Mouse (Mus musculus): ENCODE measurements around the gene Pip5kl1.

Pip5kl1 gene

DNA sequence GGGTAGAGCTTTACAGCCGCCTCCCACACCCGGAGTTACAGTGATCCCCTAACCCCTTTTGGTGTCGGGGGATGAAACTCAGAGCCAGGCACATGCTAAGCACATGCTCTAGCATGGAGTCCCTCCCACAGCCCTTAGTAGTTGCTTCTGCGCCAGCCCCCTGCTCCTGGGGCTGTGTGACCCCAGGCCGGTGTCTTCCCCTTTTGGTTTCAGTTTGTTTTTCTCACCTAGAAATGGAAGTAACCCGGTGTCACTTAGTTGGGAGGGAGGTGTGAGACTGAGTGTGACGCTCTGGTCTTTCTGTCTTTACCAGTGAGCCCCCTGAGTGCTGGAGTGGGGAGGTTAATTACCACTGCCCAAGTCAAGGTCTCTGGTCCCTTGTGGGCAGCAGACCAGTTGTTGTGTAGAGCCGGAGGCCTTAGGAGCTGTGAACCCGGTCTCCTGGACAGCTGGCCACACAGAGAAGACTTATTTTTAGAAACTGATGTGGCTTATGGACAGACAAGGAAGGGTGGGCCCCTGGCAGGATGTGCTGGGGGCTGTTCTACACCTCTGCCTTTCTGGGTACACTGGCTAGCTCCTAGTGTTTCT is 13.2 kb downstream of the Pip5kl1 start:
- no peak for DNase-seq

DNA sequence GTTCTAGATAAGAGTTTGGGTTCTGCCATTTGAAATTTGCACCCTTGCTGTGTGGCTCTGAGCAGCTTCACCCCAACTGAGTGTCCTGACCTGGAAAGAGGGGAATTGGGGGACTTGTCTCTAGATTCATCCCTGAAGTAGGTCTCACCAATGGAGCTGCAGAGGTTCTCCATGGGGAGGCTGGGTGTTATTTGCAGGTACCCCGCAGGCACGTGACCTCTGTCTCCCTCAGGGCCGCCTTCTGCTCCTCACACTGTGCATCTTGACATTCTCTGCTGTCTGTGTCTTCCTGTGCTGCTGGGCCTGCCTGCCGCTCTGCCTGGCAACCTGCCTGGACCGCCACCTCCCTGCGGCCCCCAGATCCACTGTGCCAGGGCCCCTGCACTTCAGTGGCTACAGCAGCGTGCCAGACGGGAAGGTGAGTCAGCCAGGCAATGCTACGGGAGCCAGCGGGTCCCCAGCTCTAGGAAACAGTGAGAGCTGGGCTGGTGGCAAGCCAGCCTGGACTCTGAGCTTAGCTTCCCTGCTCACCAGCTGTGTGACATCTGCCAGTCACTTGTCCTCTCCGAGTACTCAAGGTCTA is 14.7 kb downstream of the Pip5kl1 start:
- DNase-seq = peak; percentile 39

DNA sequence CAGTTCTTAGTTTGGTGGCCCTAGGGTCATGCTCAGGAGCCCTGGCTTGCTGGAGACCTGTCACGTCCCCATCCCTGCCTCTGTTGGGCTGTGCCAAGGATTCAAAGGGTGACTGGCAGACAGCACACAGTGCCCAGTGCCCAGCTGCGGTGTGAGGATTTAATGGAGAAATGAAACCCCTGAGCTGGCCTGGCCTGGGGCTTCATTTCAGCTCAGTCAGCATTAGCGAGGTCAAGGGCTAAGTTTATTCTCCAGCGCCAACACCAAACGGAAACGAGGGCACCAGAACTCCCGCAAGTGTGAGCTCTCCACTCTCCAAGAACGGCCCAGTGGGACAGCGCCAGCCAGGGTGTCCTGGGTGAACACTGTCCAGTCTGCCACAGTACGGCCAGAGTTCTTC is 15.6 kb downstream of the Pip5kl1 start:
- no peak for DNase-seq

DNA sequence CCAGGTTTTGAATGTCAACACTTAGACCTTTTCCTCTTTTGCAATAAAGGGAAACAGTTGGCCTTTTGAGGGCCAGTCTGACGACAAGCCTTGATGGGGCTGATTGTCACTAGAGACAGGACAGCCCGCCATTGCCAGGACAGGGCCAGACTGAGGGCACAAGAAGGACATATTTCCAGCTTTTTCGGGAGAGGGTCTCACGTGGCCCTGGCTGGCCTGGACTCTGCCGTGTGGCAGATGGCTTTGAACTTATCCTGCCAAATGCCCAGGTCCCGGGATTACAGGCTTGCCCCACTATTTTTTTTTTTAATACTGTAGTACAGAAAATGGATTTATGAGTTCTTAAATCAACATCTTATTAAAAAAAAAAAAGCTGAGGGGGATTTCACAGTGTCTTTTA is 16.7 kb downstream of the Pip5kl1 start:
- no peak for DNase-seq

DNA sequence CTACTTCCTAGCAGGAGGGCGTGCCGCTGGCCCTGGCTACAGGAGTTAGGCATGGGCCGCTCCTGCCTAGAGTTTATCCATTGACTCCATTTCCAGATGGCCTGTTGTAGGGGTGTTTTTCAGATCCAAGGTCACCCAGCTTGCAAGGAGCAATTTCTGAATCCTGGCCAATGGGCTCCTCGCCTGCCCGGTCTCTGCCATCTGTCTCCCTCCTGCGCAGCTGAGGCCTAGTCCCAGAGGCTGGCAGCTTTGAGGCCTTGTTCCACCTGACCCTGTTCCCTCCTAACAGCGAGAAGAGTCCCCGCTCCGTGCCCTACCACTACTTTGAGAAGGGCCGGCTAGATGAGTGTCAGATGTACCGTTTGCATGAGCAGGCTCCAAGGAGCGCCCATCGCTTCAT is 22.1 kb downstream of the Pip5kl1 start:
- DNase-seq = no peak

DNA sequence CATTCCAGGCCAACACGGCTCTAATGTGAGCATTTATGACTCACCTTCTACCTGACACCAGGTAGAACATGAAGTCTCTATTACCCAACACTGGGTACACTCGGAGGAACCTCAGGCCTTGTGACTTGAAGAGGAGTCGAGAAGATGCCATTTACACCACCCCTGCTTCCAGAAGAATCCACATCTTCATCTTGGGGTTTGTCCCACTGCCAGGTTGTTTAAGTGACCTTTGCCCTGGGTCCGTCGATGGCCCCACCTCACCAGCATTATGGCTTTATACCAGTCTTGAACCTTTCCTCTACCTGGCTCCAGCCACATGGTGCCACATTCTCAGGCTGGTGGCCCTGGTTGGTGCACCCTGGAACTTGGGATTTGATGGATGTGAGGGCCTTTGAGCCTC is 22.7 kb downstream of the Pip5kl1 start:
- DNase-seq = no peak

DNA sequence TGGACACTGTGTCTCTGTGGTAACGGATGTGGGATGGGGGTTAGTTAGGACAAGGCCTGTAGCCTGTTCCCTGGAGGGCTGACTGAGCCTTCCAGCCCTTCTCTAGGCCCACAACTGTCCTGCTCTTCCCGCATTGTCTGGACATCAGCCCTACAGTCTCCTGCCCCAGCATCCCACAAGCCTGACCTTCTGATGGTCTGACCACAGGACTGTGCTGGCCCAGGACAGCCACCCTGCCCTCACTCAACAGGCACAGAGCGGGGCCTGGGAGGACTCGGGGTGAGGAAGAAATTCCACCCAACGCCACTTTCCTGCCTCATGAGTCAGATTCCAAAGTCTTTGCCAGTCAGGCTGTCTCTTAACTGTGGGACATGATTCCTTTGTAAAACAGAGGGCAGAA is 23.1 kb downstream of the Pip5kl1 start:
- no peak for DNase-seq

DNA sequence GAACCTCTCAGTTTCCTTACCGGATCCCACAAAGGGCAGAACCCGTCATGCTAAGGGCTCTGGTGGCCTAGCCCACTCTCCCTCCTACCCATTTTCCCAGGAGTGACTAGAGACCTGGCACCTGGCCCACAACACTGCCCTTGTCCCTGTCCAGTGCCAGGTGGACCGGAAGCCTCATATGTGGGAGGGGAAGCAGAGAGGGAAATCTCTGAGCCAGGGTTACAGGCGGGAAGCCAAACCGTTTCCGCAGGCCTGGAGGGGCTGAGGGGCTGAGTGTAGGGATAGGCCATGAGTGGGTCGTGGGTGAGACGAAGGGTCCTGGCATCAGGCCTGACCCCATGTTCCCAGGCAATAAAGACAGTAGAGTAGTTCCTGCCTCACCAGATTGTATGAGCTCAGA is 23.9 kb downstream of the Pip5kl1 start:
- no peak for DNase-seq

DNA sequence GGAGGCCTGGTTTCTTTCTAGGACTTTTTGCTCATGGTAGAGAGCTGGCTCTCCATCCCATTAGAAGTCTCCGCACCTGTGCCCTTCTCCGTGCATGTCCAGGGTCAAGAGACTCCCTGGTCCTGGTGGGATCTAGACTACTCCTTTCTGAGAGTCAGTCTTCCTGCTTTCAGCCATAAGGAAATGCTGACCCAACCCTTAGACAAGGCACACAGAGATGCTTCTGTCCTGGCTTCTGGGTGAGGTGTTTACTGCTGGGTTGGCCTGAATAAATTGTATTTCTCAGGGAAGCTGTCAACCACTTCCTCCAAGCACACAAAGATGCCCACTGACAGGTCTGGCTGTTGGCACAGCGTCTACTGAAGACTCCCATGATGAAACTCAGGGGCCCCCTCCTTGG is 24.8 kb downstream of the Pip5kl1 start, which contains the start of gene St6galnac6:
St6galnac6 (plus strand) TSS at position 301 of the 400 bp plus-strand sequence.
- DNase-seq = no peak

DNA sequence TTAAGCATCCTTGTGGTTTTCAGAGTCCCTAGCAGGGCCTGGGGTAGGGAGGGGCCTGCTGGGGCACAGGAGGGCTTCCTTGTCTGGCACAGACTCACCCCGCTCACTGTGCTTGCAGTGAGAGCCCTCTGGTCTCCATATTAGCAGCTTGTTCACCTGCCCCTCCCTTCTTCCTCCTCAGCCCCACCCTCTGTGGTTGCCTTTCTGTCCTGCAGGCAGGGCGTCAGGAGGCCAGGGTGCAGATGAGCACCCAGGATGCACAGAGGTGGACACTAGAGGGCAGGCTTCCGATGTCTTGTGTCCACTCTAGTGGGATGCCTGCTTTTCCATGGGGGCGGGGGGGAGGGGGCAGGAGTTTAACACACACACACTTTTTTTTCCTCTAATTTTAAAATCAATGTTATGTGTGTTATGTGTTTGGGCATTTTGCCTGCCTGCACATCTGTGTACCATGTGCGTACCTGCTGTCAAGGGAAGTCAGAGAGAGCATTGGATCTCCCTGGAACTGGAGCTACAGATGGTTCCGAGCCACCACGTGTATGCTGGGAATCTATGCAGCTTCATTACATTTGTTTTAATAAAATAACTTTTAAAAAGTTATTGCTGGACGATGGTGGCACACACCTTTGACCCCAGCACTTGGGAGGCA is 26.9 kb downstream of the Pip5kl1 start:
- DNase-seq = peak; percentile 60

DNA sequence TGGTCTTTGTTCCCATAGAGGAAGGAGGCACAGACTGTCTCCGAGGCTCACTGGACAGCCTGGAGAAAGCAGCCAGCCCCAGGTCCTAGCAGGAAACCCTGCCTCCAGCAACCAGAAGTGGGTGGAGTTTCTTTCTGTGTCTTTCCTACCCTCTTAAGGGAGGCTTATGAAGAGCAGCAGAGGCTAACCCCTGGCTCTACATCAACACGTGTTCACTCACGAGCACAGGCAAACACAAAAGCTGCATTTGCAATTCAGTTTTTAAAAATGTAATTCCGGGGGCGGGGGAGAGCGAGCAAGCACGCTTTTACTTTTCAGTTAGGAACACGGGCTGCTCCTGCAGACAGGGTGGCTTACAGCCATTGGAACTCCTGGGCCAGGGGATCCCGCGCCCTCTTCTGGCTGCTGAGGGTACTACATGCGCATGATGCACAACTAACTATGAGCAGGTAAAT is 28.0 kb downstream of the Pip5kl1 start:
- peak; percentile 95 for DNase-seq

DNA sequence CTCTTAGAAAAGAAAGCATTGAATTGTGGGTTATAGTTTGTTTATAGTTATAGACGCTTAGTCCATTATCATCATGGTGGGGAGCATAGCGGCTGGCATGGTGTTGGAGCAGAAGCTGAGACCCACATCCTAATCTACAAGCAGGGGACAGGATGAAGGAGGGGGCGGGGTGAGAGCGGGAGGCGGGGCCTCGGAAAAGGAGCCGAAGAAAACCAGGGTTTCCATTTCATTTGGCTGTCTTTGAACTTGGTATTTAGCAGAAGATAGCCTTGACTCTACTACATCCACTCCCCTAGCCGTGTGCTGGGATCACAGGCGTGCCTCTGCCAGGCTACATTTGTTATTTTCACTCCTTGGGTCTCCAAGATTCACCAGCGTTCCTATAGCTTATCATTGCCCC is 30.0 kb downstream of the Pip5kl1 start:
- no peak for DNase-seq

DNA sequence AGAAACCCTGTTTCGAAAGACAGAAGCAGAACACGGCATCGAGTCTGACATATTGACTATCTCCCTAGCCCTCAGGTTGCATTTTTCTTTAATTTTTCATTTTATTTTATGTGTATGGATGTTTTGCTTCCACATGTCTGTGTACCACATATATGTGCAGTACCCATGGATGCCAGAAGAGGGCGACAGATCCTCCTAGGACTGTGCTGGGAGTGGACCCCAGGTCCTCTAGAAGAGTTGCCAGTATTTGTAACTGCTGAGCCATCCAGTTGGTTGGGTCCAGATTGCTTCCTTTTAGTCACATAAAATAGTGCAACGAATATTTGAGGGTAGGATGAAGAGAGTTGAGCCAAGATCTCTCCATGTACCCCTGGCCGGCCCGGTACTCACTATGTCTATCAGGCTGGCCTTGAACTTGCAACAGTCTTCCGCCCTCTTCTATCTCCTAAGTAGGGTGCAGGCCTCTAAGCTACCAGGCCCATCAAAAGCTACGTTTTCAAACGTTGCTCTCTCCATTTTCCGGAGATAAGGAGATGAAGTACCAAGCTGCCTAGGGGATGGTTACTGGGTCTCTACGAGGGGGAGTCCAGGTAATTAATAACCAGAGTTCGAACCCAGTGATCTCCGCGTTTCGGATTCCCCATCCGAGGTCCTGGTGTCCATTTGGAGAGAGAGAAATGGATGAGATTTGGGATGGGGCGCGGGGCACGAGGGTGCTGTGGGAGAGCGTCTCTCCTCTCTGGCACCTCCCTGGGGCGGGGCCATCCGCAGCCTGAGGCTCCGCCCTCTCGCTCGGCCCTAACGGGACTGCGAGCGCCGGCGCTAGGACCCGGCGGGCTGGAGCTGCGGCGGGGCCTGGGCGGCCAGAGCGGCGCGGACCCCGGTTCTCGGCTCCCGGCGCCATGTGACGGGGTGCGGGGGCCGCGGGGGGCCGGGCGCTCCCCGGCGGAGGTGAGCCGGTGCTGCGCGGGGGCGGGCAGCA is 31.9 kb downstream of the Pip5kl1 start:
- peak; percentile 87 for DNase-seq

DNA sequence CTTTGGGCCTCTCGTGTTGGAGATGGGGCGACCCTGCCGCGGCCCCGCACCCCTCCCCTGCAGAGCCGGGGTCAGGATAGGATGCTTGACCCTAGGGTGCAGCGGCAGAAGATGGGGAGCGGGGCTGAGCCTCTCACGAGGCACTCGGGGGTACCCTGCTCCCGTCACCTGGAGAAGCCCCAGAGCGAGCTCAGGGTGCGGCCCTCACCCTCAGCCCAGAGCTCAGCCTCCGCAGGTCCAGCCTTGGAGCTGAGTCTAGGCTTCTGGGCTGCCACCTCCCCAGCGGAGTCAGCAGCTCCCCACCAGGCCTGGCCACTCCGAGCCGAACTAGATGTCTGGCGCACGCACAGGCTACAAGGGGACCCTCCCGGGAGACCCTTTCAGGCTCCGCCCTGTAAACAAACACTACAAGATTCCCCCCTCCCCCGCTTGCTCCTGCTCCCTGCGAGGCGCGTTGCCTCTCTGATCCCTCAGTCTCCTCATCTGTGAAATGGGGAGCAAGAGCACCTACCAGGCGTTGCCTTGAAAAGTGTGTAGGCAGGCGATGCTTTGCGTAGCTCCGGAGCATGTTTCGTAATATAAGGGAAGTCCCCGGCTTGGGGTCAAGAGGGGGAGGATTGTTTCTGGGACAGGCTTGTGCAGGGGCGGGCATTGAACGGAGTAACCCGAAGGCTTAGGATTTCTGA is 32.8 kb downstream of the Pip5kl1 start:
- peak; percentile 51 for DNase-seq

DNA sequence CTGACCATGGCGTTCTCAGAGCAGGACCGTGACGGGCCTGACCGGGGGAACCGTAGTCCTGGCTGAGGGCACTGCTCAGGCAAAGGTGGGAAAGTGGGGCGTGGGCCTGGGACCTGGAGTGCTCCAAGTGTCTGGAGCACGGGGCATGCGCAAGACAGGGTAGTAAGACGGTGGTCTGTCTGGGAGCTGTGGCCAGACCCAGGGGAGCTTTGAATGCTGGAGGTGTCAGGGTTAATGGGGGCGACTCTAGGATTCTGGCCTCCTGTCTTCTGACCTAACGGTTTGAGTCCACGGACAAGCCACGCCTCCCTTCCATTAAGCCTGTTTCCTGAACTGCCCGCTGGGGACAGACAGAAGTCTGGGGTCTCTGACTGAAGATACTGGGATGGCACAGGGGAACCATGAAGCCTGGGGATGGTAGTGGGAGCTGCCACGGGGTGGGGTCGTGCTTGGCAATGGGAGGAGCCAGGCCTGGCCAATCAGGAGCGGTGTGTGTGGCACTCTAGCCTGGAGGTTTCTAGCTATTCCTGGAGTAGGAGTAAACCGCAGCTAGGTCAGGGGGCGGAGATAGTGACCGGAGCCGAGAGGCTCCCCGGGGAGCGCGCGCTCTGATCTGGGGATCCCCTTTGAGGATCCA is 33.7 kb downstream of the Pip5kl1 start:
- DNase-seq = peak; percentile 60

DNA sequence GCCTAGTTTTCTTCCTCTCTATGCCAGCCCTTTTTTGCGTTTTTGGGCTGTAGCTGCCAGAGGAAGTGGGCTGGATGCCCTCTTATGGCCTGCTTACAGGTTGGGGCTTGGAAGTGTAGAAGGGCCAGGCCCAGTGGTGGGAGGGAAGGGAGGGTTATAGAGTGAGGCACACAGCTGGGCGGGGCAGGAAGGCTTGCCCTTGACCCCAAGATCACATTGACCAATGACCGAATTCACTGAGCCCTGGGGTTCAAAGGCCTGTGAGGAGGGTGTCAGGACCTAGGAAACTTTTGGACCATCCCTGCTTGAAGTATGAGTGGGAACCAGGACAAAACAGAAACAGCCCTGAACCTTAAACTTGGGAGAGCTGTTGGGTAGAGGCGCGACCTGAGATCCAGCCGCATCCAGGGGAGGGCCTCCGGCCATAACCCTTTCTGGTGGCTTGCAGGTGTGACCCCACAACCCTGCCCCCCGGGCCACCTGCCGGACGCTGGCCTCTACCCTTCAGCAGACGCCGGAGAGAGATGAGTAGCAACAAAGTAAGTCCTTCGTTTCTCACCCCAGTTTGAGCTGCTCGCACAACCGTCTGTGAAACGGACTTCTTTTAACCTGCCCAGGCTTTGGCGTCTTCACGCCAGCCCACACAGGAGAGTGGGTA is 34.3 kb downstream of the Pip5kl1 start:
- DNase-seq = no peak

DNA sequence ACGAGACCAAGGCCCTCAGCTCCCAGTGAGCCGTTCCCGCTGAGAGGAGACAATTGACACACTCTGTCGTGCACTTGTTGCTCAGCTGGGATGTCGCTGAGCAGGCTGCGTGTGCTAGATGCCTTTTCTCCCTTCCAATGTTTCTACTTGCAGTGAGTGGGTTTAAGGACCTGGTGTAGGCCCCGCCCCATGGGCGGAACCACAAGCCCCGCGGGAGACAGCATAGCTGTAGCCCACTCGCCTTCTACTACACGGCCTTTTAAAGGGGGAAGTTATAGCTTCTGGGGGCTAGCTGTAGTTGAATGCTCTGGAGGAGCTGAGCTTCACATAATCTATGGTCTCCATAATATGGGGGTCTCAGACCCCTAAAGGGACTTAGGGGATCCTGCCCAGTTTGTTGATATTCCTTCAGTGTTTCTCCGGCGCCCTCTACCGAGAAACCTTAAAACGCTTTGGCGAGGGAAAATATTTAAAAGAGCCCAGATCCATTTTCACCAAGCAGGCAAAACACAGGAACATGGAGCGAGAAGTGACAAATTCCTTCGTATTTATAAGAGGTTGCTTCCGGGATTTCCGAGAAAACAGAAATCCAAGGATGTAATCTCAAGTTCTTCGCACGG is 36.1 kb downstream of the Pip5kl1 start:
- peak; percentile 63 for DNase-seq

DNA sequence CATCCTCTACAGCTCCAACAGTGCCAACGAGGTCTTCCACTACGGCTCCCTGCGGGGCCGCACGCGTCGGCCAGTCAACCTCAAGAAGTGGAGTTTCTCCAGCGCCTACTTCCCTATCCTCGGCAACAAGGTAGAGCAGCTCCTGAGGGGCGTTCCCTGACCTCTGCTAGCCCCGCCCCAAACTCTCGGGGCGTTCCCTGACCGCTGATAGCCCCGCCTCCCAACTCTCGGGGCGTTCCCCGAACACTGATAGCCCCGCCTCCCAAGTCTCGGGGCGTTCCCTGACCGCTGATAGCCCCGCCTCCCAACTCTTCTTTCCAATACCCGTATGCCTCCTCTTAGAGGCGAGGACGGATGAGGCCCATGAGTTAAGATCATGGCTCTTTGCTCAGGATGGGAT is 37.7 kb downstream of the Pip5kl1 start:
- no peak for DNase-seq

DNA sequence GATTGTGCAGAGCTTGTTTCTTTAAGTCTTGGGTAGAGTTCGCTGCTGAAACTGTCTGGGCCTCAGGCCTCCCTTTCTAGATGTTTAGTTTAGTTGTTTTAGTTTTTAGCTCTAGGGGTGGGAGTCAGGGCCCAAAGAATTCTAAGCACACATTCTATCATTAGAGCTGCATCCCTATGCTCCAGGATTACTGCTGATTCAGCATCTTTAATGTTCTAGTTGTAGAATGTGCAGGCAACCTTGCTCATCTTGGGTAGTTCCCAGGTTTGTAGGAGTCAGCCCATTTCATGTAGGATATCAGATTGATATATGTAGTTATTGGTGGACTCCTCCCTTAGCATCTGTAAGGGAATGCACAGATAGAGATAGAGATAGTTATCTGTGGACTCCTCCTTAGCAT is 42.5 kb downstream of the Pip5kl1 start:
- DNase-seq = no peak

DNA sequence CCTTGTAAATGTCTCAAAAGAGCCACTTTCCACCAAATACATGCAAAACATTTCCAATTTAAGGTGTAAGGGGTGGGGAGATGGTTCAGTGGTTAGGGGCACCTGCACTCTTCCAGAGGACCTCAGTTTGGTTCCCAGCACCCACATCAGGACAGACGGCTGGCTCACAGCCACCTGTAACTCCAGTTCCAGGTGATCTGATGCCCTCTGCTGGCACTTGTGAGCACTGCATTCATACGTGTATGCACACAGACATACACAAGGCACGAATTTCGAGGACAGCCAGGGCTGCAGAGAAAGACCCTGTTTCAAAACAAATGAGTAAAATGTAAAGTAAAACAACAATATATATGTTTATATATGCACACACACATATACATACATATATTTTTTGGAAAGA is 43.0 kb downstream of the Pip5kl1 start:
- DNase-seq = no peak

DNA sequence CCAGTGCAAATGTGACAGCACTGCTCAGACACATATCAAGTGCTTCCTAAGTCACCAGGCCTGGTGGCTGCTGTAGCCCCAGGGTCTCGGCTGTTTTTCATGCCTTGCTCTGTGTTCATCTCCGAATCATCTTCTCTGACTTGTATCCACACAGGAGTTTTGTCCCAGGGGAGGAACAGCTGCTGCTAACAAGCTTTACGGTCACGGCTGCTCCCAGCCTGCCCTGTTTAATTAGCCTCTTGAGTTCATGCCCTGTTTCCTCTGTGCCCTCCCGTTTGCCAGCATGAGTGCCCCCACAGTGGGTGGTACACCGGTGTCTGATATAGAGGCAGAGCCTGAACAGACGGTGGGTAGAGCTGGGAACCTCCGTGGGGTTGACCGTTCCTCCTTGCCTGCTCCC is 43.5 kb downstream of the Pip5kl1 start:
- no peak for DNase-seq
